Mouse (Mus musculus): ENCODE measurements at regions not wholly inside any gene's neighbourhood (a gene's known extent, or its start where the extent isn't known, plus 50 kb on each side); places are given as distances from the start of the nearest gene placed in this dataset.
A peak's percentile ranks its signal among the peaks of the same experiment; 100 is the strongest.

GRCm38 (mm10) chr2:33966984-33967421, 79.3 kb upstream of the Mvb12b start:
- Histone ChIP-seq H3K9me3 (replicated peaks; ENCODE audit: control insufficient read depth, low read length) (no peaks in the 10 kb centered on the region), H3K27me3 (ENCODE audit: control insufficient read depth, insufficient read depth, low read length) (peaks cover 22% of the 10 kb centered on the region; the same call in 1 of the 2 replicates), H3K36me3 (replicated peaks; ENCODE audit: control insufficient read depth, insufficient read depth, low read length) (no peaks in the 10 kb centered on the region), H3K4me3 (ENCODE audit: low read depth, low read length) (no peak overlapping the region), H3K9ac (replicated peaks; ENCODE audit: low read depth, low read length) (no peak overlapping the region), H3K27ac (ENCODE audit: low read depth) (no peak overlapping the region), H3K4me2 (ENCODE audit: low read depth, low read length) (peak overlapping the region; percentile 14; the same call in 1 of the 2 replicates), H3K4me1 (ENCODE audit: control insufficient read depth, insufficient read depth) (no peaks in the 10 kb centered on the region)
- TF ChIP-seq CTCF (IDR thresholded peaks at IDR 0.05; ENCODE audit: low read depth) (no peak), EP300 (IDR thresholded peaks at IDR 0.05; ENCODE audit: low read depth) (no peak)
- WGBS, result 33% methylated on average over 7 of the region's 7 CpGs
- ATAC-seq (ENCODE audit: insufficient read depth, low read depth) (peak; percentile 66), DNase-seq (ENCODE audit: low spot score) (no peak)

- ATAC-seq (ENCODE audit: insufficient read depth, low read depth) (no peak), DNase-seq (ENCODE audit: low spot score) (no peak)
- Histone ChIP-seq H3K27ac (ENCODE audit: low read depth) (no peak overlapping the region), H3K4me2 (ENCODE audit: low read depth, low read length) (peak overlapping the region; percentile 14; the same call in 1 of the 2 replicates), H3K27me3 (ENCODE audit: control insufficient read depth, insufficient read depth, low read length) (peaks cover 22% of the 10 kb centered on the region; the same call in 1 of the 2 replicates), H3K9ac (replicated peaks; ENCODE audit: low read depth, low read length) (no peak overlapping the region), H3K4me1 (ENCODE audit: control insufficient read depth, insufficient read depth) (no peaks in the 10 kb centered on the region), H3K9me3 (replicated peaks; ENCODE audit: control insufficient read depth, low read length) (no peaks in the 10 kb centered on the region), H3K4me3 (ENCODE audit: low read depth, low read length) (no peak overlapping the region), H3K36me3 (replicated peaks; ENCODE audit: control insufficient read depth, insufficient read depth, low read length) (no peaks in the 10 kb centered on the region)
- 18% methylated on average over 35 of the region's 35 CpGs for WGBS
- no peak for TF ChIP-seq EP300 (IDR thresholded peaks at IDR 0.05; ENCODE audit: low read depth)
These were observed 78.7 kb upstream of the Mvb12b start for GRCm38 (mm10) chr2:33966389-33966983.

GRCm38 (mm10) chr2:33964096-33964495, 76.3 kb upstream of the Mvb12b start:
- no peak overlapping the region for H3K4me2 ChIP-seq (ENCODE audit: low read depth, low read length)
- ATAC-seq (ENCODE audit: insufficient read depth, low read depth) (no peak), DNase-seq (ENCODE audit: low spot score) (no peak)
- TF ChIP-seq EP300 (IDR thresholded peaks at IDR 0.05; ENCODE audit: low read depth), result no peak
- no peak for TF ChIP-seq CTCF (IDR thresholded peaks at IDR 0.05; ENCODE audit: low read depth)
- no peak overlapping the region for H3K9ac ChIP-seq (replicated peaks; ENCODE audit: low read depth, low read length)
- H3K4me3 ChIP-seq (ENCODE audit: low read depth, low read length), result no peak overlapping the region
- no peaks in the 10 kb centered on the region for H3K36me3 ChIP-seq (replicated peaks; ENCODE audit: control insufficient read depth, insufficient read depth, low read length)
- no peaks in the 10 kb centered on the region for H3K9me3 ChIP-seq (replicated peaks; ENCODE audit: control insufficient read depth, low read length)
- H3K27ac ChIP-seq (ENCODE audit: low read depth), result no peak overlapping the region
- 77% methylated on average over 5 of the region's 5 CpGs for WGBS
- H3K27me3 ChIP-seq (ENCODE audit: control insufficient read depth, insufficient read depth, low read length), result peaks cover 22% of the 10 kb centered on the region; the same call in 1 of the 2 replicates
- H3K4me1 ChIP-seq (ENCODE audit: control insufficient read depth, insufficient read depth), result no peaks in the 10 kb centered on the region

GRCm38 (mm10) chr2:33962355-33963037, 74.8 kb upstream of the Mvb12b start:
- 87% methylated on average over 14 of the region's 14 CpGs for WGBS
- TF ChIP-seq EP300 (IDR thresholded peaks at IDR 0.05; ENCODE audit: low read depth) (no peak), CTCF (IDR thresholded peaks at IDR 0.05; ENCODE audit: low read depth) (no peak)
- DNase-seq (ENCODE audit: low spot score) (no peak), ATAC-seq (ENCODE audit: insufficient read depth, low read depth) (no peak)
- H3K4me2 ChIP-seq (ENCODE audit: low read depth, low read length), result no peak overlapping the region
- no peaks in the 10 kb centered on the region for H3K4me1 ChIP-seq (ENCODE audit: control insufficient read depth, insufficient read depth)
- H3K4me3 ChIP-seq (ENCODE audit: low read depth, low read length), result no peak overlapping the region
- H3K27ac ChIP-seq (ENCODE audit: low read depth), result no peak overlapping the region
- H3K27me3 ChIP-seq (ENCODE audit: control insufficient read depth, insufficient read depth, low read length), result peaks cover 22% of the 10 kb centered on the region; the same call in 1 of the 2 replicates
- no peaks in the 10 kb centered on the region for H3K36me3 ChIP-seq (replicated peaks; ENCODE audit: control insufficient read depth, insufficient read depth, low read length)
- no peaks in the 10 kb centered on the region for H3K9me3 ChIP-seq (replicated peaks; ENCODE audit: control insufficient read depth, low read length)
- no peak overlapping the region for H3K9ac ChIP-seq (replicated peaks; ENCODE audit: low read depth, low read length)

GRCm38 (mm10) chr2:33961566-33961965, 73.8 kb upstream of the Mvb12b start:
- Histone ChIP-seq H3K4me3 (ENCODE audit: low read depth, low read length) (no peak overlapping the region), H3K4me1 (ENCODE audit: control insufficient read depth, insufficient read depth) (no peaks in the 10 kb centered on the region), H3K9me3 (replicated peaks; ENCODE audit: control insufficient read depth, low read length) (no peaks in the 10 kb centered on the region), H3K4me2 (ENCODE audit: low read depth, low read length) (no peak overlapping the region), H3K27ac (ENCODE audit: low read depth) (no peak overlapping the region), H3K36me3 (replicated peaks; ENCODE audit: control insufficient read depth, insufficient read depth, low read length) (no peaks in the 10 kb centered on the region), H3K27me3 (ENCODE audit: control insufficient read depth, insufficient read depth, low read length) (peaks cover 19% of the 10 kb centered on the region; the same call in 1 of the 2 replicates), H3K9ac (replicated peaks; ENCODE audit: low read depth, low read length) (no peak overlapping the region)
- ATAC-seq (ENCODE audit: insufficient read depth, low read depth) (no peak), DNase-seq (ENCODE audit: low spot score) (no peak)
- TF ChIP-seq CTCF (IDR thresholded peaks at IDR 0.05; ENCODE audit: low read depth), result no peak
- no peak for TF ChIP-seq EP300 (IDR thresholded peaks at IDR 0.05; ENCODE audit: low read depth)
- WGBS, result 52% methylated on average over 2 of the region's 2 CpGs

Data from heart, postnatal 0 days (tissue).